Mouse (Mus musculus): ENCODE measurements around the gene Kcnj3. TPM values are rescaled to one million over a fixed set of nuclear protein-coding genes. Genes with fewer than 3 reads are reported as not detected.

The Kcnj3 gene
- polyA plus RNA-seq, 1 experiment from 2014 or later = 5.6 TPM

DNA sequence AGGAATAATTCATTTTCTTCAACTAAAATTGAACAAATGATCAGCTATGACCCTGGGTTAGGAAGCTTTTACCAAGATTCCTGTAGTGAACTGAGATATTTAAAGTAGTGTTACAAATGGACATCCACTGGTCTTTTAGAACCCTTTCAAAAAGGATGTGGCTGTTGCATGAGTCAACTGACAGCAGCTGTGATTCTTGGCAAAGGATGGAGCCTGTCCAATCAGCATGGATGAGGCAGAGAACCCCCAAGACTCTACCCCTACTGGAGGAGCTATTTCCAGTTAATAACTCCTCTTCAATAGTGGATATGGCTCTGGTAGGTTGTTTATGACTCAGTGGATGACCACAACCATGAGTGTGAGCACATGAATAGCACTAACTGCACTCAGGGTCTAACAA, 81.5 kb downstream of the Kcnj3 start:
- Histone ChIP-seq H3K27ac (no peak overlapping the region), H3K4me2 (no peak overlapping the region), H3K27me3 (no peaks in the 10 kb centered on the region), H3K9ac (no peak overlapping the region), H3K9me3 (replicated peaks) (no peaks in the 10 kb centered on the region), H3K4me1 (replicated peaks) (no peaks in the 10 kb centered on the region), H3K4me3 (no peak overlapping the region), H3K36me3 (no peaks in the 10 kb centered on the region)
- no peak for ATAC-seq (replicated peaks; ENCODE audit: insufficient number of reproducible peaks, insufficient read depth, low FRiP score, low read depth)

DNA sequence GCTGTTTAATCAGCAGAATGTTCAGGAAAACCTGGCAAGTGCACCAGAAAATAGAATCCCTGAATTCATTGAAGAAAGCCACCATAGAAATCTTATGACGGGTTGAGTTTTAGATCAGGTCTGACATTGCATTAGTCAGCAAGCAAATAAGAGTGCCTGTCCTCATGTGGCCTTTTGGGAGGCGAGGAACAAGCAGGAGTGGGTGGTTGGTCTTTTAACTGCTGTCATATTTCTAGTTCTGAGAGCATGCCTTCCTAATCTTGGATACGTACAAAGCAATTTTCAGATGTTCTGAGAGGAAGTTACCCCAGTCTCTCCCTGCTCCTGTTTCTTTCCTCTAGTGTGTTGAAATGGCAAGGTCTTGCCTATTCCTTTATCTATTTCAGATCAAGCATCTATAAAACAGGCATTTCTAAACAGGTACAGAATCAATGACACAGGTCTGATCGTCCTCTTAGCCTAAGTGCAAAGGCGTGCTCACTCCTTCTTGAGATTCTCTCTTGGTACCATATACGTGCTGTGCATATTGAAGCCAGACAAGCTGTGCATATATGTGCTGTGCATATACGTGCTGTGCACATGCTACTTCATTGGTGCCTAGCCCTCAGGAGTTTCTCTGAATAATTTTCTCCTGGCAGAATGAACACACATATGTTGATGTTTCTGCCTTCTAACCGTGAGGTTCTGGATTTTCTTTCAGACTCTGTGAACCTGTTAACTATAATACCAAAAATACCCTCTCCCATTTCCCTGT, 97.1 kb downstream of the Kcnj3 start:
- Histone ChIP-seq H3K27ac (no peak overlapping the region), H3K4me2 (no peak overlapping the region), H3K36me3 (no peaks in the 10 kb centered on the region), H3K9ac (no peak overlapping the region), H3K9me3 (replicated peaks) (no peaks in the 10 kb centered on the region), H3K4me3 (no peak overlapping the region), H3K4me1 (replicated peaks) (no peaks in the 10 kb centered on the region), H3K27me3 (no peaks in the 10 kb centered on the region)
- WGBS = 77% methylated on average over 8 of the region's 8 CpGs
- no peak for ATAC-seq (replicated peaks; ENCODE audit: insufficient number of reproducible peaks, insufficient read depth, low FRiP score, low read depth)

DNA sequence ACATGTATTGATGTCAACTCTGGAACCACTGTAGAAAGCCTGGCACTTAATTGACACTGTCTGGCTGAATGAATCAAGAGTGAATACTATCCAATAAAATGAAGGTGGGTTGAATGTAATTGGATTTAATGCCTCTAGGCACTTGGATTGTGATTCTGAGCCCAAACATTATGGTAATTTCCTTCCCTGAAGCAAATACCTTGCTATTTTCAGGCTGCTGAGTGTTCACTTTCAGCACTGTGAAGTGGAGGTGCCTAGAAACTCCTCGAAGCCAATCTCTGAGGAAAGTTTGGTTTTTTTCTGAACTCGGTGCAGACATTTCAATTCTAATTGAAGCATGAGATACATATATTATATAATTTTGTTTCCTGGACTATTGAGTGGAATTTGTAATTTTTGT, 99.2 kb downstream of the Kcnj3 start:
- Histone ChIP-seq H3K4me2 (no peak overlapping the region), H3K36me3 (no peaks in the 10 kb centered on the region), H3K9ac (no peak overlapping the region), H3K4me1 (replicated peaks) (no peaks in the 10 kb centered on the region), H3K9me3 (replicated peaks) (no peaks in the 10 kb centered on the region), H3K27me3 (no peaks in the 10 kb centered on the region), H3K4me3 (no peak overlapping the region), H3K27ac (no peak overlapping the region)
- ATAC-seq (replicated peaks; ENCODE audit: insufficient number of reproducible peaks, insufficient read depth, low FRiP score, low read depth) = no peak
- WGBS = 59% methylated on average over 2 of the region's 2 CpGs

DNA sequence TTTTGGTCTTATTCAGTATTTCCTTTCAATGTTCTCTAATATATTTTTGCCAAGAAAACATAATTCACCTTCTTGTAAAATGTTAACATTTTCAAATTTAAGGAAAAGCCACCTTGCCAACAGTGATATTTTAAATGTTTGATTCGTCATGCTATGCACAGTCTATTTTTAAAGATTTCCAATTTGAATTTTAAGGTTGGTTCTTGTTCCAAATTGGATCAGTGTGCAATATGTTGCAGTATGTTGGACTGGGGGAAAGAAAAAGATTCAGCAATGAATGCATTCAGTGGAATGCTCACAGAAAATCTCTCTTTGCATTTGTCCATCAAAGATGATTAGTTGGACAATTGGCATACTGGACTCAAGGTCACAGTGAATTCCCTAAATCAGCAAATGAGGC, 99.7 kb downstream of the Kcnj3 start:
- no peaks in the 10 kb centered on the region for H3K36me3 ChIP-seq
- H3K27ac ChIP-seq = no peak overlapping the region
- H3K9me3 ChIP-seq (replicated peaks) = no peaks in the 10 kb centered on the region
- WGBS = 63% methylated on average over 1 of the region's 1 CpGs
- H3K27me3 ChIP-seq = no peaks in the 10 kb centered on the region
- H3K4me1 ChIP-seq (replicated peaks) = no peaks in the 10 kb centered on the region
- H3K4me3 ChIP-seq = no peak overlapping the region
- ATAC-seq (replicated peaks; ENCODE audit: insufficient number of reproducible peaks, insufficient read depth, low FRiP score, low read depth) = no peak
- no peak overlapping the region for H3K9ac ChIP-seq
- no peak overlapping the region for H3K4me2 ChIP-seq

DNA sequence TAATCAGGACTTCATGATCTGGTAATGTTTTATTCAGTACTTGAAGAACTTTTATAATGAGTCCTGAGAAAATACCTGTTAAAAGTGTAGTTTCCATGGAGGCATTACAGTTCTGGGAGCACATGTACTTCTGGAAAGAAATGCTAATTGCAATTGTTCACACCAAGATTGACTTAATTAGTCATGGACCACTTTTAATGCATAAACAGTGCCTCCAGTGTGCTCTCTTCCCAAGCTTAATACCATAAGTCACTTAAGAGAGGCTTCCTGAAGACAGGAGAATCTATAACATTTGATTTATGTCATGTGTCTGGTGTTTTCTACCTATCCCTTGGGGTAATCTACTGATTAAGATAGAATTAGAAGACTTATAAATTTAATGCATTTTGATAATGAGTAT, 111.8 kb downstream of the Kcnj3 start:
- no peak for ATAC-seq (replicated peaks; ENCODE audit: insufficient number of reproducible peaks, insufficient read depth, low FRiP score, low read depth)
- Histone ChIP-seq H3K4me1 (replicated peaks) (no peaks in the 10 kb centered on the region), H3K4me3 (no peak overlapping the region)

DNA sequence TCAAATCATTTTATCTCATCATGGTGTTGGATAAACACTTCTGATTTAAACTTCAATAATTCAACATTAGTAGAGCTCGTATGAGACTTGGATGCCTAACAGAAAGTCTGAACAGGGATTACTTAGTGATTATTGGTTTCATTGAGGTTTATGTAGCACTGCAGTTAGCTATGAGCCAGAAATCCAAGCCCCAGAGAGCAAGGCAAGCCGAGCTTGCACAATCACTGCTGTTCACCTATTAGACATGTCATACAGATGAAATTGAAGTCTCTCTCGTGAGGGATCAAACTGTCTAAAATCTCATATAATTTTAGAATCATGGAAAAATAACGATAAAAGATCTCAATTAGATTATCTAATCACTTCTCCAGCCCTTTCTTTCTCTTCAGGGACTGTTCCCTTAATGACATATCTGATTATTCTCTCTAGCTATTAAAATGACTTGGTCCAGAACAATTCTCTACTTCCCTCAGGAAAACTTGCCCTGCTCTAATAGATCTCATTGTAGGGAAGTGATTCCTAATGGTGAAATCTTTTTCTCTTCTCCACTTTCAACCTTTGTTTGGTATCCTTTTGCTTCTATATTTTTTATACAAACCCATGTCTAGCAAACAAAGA, 122.7 kb downstream of the Kcnj3 start:
- Histone ChIP-seq H3K4me1 (replicated peaks) (no peaks in the 10 kb centered on the region), H3K27me3 (no peaks in the 10 kb centered on the region), H3K36me3 (no peaks in the 10 kb centered on the region), H3K4me2 (no peak overlapping the region), H3K4me3 (no peak overlapping the region), H3K27ac (no peak overlapping the region), H3K9ac (no peak overlapping the region), H3K9me3 (replicated peaks) (no peaks in the 10 kb centered on the region)
- 77% methylated on average over 4 of the region's 4 CpGs for WGBS
- no peak for ATAC-seq (replicated peaks; ENCODE audit: insufficient number of reproducible peaks, insufficient read depth, low FRiP score, low read depth)

More for the DNA sequence above, 111.8 kb downstream of the Kcnj3 start:
- Histone ChIP-seq H3K9ac (no peak overlapping the region), H3K36me3 (no peaks in the 10 kb centered on the region), H3K9me3 (replicated peaks) (no peaks in the 10 kb centered on the region), H3K27ac (no peak overlapping the region), H3K4me2 (no peak overlapping the region), H3K27me3 (no peaks in the 10 kb centered on the region)

DNA sequence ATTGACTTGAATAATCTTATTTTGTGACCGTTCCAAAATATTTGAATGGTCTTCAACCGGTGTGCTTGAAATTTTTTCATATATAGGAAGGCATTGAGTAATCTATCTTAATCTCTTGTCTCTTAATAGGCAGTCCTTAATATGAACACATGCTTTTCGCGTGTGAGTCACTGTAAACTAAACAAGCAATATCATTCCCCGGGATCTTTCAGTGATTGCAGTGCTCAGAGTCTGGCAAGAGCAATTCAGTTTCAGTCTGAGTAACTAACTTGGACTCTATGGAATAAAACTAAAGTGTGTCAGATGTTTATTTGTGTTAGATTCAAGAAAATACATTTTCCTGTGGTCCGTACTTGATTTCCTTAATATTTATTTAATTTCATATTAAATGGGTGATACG, 133.5 kb downstream of the Kcnj3 start:
- Histone ChIP-seq H3K27ac (no peak overlapping the region), H3K4me2 (no peak overlapping the region), H3K27me3 (no peaks in the 10 kb centered on the region), H3K9ac (no peak overlapping the region), H3K4me3 (no peak overlapping the region), H3K36me3 (no peaks in the 10 kb centered on the region), H3K9me3 (replicated peaks) (no peaks in the 10 kb centered on the region), H3K4me1 (replicated peaks) (no peaks in the 10 kb centered on the region)
- no peak for ATAC-seq (replicated peaks; ENCODE audit: insufficient number of reproducible peaks, insufficient read depth, low FRiP score, low read depth)
- 74% methylated on average over 7 of the region's 7 CpGs for WGBS

DNA sequence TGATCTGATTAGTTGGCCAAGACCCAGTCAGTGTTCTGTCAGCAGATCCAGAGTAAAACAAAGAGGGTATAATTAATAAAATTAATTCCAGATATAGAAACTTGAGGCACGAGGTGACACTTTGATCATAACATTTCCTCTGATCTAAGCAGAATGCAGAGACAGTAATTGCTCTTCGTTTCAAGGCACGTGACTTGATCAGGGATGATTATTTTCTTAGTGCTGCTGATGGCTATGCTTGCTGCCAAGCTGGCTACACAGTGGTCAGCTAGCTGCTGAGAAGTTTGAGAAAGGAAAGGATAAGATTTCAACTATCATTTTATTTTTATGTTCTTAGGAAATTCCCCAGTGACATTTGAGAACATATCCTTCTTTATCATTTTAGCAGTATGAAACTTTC, 135.7 kb downstream of the Kcnj3 start:
- ATAC-seq (replicated peaks; ENCODE audit: insufficient number of reproducible peaks, insufficient read depth, low FRiP score, low read depth) = no peak
- 63% methylated on average over 3 of the region's 3 CpGs for WGBS
- no peaks in the 10 kb centered on the region for H3K9me3 ChIP-seq (replicated peaks)
- H3K9ac ChIP-seq = no peak overlapping the region
- H3K36me3 ChIP-seq = no peaks in the 10 kb centered on the region
- H3K4me2 ChIP-seq = no peak overlapping the region
- H3K4me3 ChIP-seq = no peak overlapping the region
- H3K27me3 ChIP-seq = no peaks in the 10 kb centered on the region
- H3K27ac ChIP-seq = no peak overlapping the region
- H3K4me1 ChIP-seq (replicated peaks) = no peaks in the 10 kb centered on the region

DNA sequence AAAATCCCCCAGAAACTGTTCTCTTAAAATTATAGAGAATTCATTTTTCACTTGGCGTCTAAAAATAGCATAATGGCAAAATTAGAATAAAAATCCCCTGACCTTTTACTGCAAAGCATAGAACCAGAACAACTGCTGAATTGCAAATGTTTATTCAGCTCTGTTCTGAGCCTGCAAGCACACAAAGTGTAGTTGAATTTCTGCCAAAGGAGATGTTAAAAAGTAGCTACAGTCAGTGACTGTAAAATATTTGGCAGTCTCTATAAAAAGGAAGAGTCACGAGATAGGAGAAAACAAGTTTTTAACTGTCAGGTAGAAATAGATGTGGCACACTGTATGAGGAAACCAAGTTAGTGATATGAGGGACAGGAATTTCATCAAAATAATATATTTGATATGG, 144.5 kb downstream of the Kcnj3 start:
- no peak for ATAC-seq (replicated peaks; ENCODE audit: insufficient number of reproducible peaks, insufficient read depth, low FRiP score, low read depth)
- Histone ChIP-seq H3K27ac (no peak overlapping the region), H3K4me1 (replicated peaks) (no peaks in the 10 kb centered on the region), H3K27me3 (no peaks in the 10 kb centered on the region), H3K4me2 (no peak overlapping the region), H3K4me3 (no peak overlapping the region), H3K36me3 (no peaks in the 10 kb centered on the region), H3K9me3 (replicated peaks) (no peaks in the 10 kb centered on the region), H3K9ac (no peak overlapping the region)
- 50% methylated on average over 2 of the region's 2 CpGs for WGBS

DNA sequence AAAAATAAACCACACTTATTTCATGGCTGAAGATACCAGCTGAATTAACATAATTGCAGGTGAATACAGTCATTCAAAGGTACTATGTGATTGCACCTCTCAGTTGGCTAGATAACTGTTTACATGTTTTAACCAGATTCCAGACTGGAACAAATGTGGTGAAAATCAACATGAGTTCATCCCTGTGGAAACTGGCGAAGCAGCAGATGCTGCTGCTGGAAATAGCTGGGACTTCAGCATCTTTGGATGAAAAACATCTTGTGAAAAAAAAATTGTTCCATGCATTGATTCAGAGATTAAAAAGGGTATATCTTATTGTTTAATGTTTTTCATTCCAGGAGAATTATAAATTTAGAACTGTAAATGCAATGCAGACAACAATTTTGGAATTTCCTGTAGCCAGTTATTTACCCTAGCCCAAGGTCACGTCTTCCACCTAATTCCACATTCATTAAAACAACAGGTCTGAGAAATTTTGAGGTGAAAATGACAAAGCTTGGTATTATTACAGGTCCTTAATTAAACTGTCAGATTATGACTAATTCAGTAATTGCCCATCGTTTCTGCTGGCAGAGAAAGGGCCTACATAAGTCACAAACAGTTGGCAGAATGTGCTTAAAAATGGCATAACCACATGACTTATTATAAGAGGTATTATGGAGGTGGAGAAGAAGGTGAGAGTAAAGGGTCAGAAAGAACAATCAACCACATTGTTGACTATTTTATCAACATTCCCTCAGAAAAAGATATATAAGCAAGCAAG, 155.6 kb downstream of the Kcnj3 start:
- H3K4me3 ChIP-seq = no peak overlapping the region
- H3K27ac ChIP-seq = no peak overlapping the region
- 75% methylated on average over 3 of the region's 3 CpGs for WGBS
- no peaks in the 10 kb centered on the region for H3K27me3 ChIP-seq
- ATAC-seq (replicated peaks; ENCODE audit: insufficient number of reproducible peaks, insufficient read depth, low FRiP score, low read depth) = no peak
- no peaks in the 10 kb centered on the region for H3K4me1 ChIP-seq (replicated peaks)
- H3K36me3 ChIP-seq = no peaks in the 10 kb centered on the region
- H3K9me3 ChIP-seq (replicated peaks) = no peaks in the 10 kb centered on the region
- no peak overlapping the region for H3K9ac ChIP-seq
- no peak overlapping the region for H3K4me2 ChIP-seq

Measured in heart, embryonic 15.5 days (tissue).